Mouse (Mus musculus) hindlimb bud, embryonic 11.5 days (tissue): Measurements from ENCODE around the gene Nt5c2.

Experiments used
- DNase-seq: peaks from one replicate; pipeline ENCODE4 v3.0.0-alpha.2; 2012; ENCODE audit warnings: low read depth, low spot score; ENCODE audit errors: extremely low spot score

Nt5c2 gene

GRCm38 (mm10) chr19:47014447-47015381 lies at the start of gene Nt5c2, which contains the start of gene Ina:
Gene Nt5c2, minus strand, starts transcription at chr19:47015153.
Gene Ina, plus strand, starts transcription at chr19:47014698.
- no peak for DNase-seq

- no peak for DNase-seq
Observed at GRCm38 (mm10) chr19:47057684-47058083, 42.7 kb upstream of the Nt5c2 start.

- no peak for DNase-seq
Observed at GRCm38 (mm10) chr19:47053471-47053870, 38.5 kb upstream of the Nt5c2 start.

GRCm38 (mm10) chr19:47052927-47053326 lies 38.0 kb upstream of the Nt5c2 start:
- DNase-seq = no peak

- peak; percentile 49 for DNase-seq
Observed at GRCm38 (mm10) chr19:47050271-47051032, 35.5 kb upstream of the Nt5c2 start, which contains the start of gene Pcgf6. Gene Pcgf6, minus strand, starts transcription at chr19:47050906.

GRCm38 (mm10) chr19:47049840-47050239 lies 34.9 kb upstream of the Nt5c2 start:
- no peak for DNase-seq

- DNase-seq = no peak
Observed at GRCm38 (mm10) chr19:47049061-47049460, 34.1 kb upstream of the Nt5c2 start.

- DNase-seq = no peak
Observed at GRCm38 (mm10) chr19:47047236-47047833, 32.4 kb upstream of the Nt5c2 start.

- no peak for DNase-seq
Observed at GRCm38 (mm10) chr19:47046343-47046742, 31.4 kb upstream of the Nt5c2 start.

- DNase-seq = no peak
Observed at GRCm38 (mm10) chr19:47043608-47044007, 28.7 kb upstream of the Nt5c2 start.

GRCm38 (mm10) chr19:47040720-47041473 lies 25.9 kb upstream of the Nt5c2 start:
- DNase-seq = no peak

- DNase-seq = no peak
Observed at GRCm38 (mm10) chr19:47036596-47036995, 21.6 kb upstream of the Nt5c2 start.

GRCm38 (mm10) chr19:47034916-47035315 lies 20.0 kb upstream of the Nt5c2 start:
- no peak for DNase-seq

GRCm38 (mm10) chr19:47031770-47032169 lies 16.8 kb upstream of the Nt5c2 start:
- no peak for DNase-seq

- no peak for DNase-seq
Observed at GRCm38 (mm10) chr19:47029796-47030195, 14.8 kb upstream of the Nt5c2 start.

GRCm38 (mm10) chr19:47026513-47026912 lies 11.6 kb upstream of the Nt5c2 start:
- DNase-seq = no peak

- DNase-seq = no peak
Observed at GRCm38 (mm10) chr19:47024954-47025353, 10.0 kb upstream of the Nt5c2 start.

- DNase-seq = no peak
Observed at GRCm38 (mm10) chr19:47023546-47023945, 8.6 kb upstream of the Nt5c2 start.

GRCm38 (mm10) chr19:47022709-47023108 lies 7.8 kb upstream of the Nt5c2 start:
- DNase-seq = no peak

GRCm38 (mm10) chr19:47019326-47019725 lies 4.4 kb upstream of the Nt5c2 start:
- no peak for DNase-seq

GRCm38 (mm10) chr19:47018330-47018729 lies 3.4 kb upstream of the Nt5c2 start:
- DNase-seq = no peak
